Mouse (Mus musculus): Measurements from ENCODE around the gene Lpcat2.

DNA sequence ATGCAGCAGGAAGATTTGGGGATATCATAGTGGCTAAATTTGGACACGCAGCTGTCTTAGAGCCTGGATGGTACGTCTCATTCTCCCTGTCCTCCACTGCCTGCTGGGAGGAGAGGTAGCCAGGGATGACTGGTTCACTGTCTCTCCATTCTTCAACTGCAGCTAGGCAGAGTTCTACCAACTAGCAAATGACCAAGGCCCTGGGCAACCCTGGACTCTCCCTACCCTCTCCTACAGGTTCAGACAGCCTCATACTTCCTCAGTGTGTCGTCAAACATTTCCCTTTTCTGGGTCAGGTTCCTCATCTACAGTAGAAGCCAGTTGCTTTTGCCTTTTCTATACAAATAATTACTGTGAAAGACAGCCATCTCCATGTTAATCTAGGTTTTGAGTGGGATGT lies 466 bp upstream of the Lpcat2 start:
- TF ChIP-seq POLR2A (IDR thresholded peaks at IDR 0.05; ENCODE audit: borderline replicate concordance, extremely low read depth, insufficient read depth, insufficient read length, poor library complexity, severe bottlenecking) (no peak), CTCF (IDR thresholded peaks at IDR 0.05; ENCODE audit: borderline replicate concordance, extremely low read depth, insufficient read depth, insufficient read length) (no peak)
